Mouse (Mus musculus) megakaryocyte-erythroid progenitor cell, adult 5-6 weeks (primary cell): ENCODE measurements at regions not wholly inside any gene's neighbourhood (a gene's known extent, or its start where the extent isn't known, plus 50 kb on each side); places are given as distances from the start of the nearest gene placed in this dataset.

Experiments
- ATAC-seq: replicated peaks from 2 replicates; pipeline ENCODE4 v1.8.0; 2016; ENCODE audit warnings: mild to moderate bottlenecking, inconsistent platforms; ENCODE audit not compliant: severe bottlenecking, poor library complexity, low FRiP score, low TSS enrichment

GRCm38 (mm10) chr9:85538557-85538956, 210.6 kb downstream of the Ibtk start:
- ATAC-seq = peak; percentile 78

DNA sequence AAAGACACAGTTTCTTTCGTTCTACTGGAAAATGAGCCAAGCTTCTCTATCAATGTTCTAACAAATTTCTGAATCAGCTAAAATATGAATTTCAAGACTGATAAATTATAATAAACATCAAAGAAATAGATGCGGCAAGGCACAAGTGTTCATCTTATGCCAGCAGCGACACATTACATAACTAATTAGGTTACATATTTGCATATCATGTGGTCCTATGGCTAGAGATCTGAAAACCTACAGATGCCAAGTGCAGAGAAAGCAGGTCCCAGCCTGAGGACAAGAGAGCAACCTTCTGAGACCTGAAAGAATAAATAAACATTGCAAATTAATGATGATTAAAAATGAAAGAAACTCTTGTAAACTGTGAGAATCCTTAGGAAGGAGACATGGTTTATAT, 201.3 kb upstream of the Tent5a start:
- no peak for ATAC-seq

GRCm38 (mm10) chr9:85524733-85525132, 197.6 kb upstream of the Tent5a start:
- no peak for ATAC-seq

- peak; percentile 79 for ATAC-seq
Measured at GRCm38 (mm10) chr9:85521342-85521741, 194.2 kb upstream of the Tent5a start.

DNA sequence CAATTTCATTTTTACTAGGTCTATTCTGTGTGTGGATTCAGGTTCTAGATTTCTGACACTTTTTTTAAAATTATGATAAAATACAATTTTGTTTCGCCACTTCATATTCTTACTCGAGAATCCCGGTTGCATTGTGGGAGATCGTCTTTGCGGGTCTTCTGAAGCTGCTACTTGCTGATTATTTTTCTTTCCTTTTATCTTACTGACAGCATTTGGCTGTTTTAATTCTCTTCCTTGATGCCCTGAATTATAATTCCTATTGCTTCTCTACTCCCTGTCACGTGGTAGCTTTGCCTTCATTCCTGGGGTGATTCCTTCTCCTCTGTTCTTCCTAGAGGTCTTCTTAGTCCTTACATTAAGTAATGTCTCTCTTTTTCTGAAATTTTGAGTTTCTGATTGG, 193.8 kb upstream of the Tent5a start:
- ATAC-seq = peak; percentile 93

GRCm38 (mm10) chr9:85499006-85499405, 171.9 kb upstream of the Tent5a start:
- no peak for ATAC-seq

DNA sequence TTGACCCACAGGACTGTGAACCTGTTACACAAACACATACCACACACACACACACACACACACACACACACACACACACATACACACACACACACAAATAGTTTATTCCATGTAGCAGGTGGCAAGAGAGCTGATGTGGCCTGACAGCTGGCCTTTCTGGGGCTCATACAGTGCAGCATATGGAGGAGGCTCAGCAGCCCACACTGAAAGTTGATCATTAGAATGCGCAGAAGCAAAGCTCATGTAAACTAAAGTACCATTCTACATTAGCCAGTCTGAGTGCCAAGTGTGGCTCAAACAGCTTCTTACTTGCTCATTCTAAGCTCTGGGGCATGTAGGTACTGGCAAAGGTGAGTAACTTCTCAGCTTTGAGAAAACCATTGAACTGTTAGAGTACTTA, 170.2 kb upstream of the Tent5a start:
- no peak; the same call in 1 of the 2 replicates for ATAC-seq

GRCm38 (mm10) chr9:85496506-85497239, 169.5 kb upstream of the Tent5a start:
- ATAC-seq = peak; percentile 27

DNA sequence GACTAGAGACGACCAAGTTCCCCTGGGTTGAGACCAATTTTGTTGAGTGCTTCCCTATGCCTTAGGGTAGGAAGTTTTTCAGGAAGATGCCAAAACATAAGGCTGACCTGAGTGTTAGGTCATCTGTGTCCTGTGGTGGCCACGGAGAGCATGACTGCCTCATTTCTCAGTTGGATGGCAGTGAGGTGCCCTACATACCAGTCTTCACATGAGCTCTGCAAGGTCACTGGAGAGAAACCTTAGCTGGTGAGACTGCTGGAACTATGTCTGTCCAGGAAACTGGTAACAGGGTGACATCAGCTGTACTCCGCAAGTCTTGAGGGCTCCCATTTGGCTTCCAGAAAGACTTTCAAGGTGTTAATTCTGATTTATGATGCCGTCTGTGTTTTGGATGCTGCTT, 167.9 kb upstream of the Tent5a start:
- no peak for ATAC-seq

- ATAC-seq = no peak
Measured at GRCm38 (mm10) chr9:85493760-85494159, 166.6 kb upstream of the Tent5a start.

DNA sequence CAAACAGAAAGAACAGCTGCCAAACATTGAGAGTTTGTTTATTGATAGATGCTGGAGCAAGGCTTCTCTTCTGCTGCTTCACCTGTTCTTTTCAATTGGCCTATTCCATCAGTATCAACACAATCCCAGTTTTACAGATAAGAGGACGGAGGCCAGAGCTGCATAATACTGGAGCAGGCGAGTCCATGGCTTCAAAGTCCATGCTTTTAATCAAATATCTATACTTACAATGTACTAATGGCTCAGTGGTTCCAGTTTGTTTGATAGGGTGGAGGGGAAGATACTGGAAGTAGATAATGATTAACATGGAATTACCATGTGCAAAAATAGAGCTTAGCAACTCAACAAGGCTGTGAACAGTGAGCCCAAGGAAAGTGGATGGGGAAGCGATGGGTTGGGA, 163.2 kb upstream of the Tent5a start:
- no peak for ATAC-seq

DNA sequence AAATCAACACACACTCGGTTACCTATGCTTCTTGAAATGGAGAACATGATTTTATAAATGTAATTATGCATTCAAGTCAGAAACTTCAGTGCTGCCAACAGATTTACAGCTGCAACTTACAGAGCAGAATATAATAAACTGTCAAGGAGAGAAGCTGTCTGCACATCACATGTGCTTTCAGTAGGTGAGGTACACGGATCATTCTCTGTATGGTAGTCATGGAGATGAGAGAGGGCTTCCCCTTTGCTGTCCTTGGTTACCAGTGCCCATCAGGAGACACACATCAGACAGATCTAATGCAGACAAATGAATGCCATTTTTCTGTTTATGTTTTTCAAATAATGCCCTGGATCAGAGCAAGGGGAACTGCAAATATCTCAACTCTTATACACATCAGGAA, 160.8 kb upstream of the Tent5a start:
- no peak for ATAC-seq

DNA sequence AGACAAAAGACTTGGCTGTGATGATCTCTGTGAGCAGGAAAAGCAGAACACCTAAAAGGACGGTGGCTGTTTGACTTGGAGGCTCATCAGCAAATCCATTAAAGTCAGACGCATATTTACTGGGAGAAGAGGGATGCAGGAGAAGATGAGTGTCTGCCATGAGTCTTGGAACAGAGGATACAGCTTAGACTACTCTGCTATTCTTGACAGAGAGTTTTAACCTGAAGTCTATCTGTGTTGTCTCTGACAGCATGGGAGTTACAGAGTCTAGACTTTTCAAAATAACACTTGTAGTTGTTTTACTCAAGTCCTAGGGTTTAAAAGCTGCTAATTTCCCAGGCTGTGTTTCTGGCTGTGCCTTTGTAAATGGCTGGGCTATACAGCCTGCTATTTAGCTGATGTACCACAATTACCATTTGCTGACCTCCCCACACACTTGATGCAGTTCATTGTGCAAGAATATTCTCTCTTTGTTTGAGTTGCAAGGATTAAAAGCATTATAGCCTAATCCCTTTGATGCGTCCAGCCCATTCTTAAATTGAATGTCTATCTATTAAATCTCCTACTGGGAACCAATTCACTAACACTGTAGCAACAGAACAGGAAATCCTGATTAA, 160.0 kb upstream of the Tent5a start:
- no peak for ATAC-seq

DNA sequence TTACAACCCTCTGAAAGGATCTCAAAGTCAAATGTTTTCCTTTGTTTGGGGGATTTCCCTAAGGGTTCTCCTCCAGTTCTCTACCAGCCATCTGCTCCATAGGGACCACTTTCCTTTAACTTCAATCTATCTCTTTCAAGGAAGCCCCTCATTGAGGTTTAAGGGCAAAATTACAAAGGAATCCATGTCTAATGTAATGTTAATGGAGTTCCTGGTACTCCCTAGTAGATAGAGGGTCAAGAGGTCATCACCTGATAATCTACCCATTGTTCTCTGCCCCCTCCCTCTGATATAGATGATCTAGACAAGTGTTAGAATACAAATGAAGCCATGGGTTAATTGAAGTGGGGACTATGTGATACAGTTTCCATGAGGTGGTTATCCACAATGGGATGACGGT, 158.6 kb upstream of the Tent5a start:
- ATAC-seq = no peak

GRCm38 (mm10) chr9:85483248-85483647, 156.1 kb upstream of the Tent5a start:
- no peak for ATAC-seq

DNA sequence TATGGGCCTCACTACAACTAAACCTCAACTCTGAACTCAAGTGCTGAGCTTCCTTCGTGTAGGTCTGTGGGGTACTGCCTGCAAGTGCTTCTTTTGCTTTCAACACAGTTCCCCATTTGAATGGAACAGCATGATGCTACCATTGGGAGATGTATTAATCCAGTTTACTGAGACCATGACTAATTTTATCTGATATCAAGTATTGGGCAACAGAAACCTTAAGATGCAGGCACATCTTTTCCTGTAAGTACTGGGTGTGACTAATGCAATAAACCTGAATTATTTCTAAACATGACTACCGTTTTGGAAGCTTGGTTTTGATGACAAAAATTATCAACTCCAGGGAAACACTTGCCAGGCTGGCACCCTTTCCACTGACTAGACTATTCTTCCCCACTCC, 153.4 kb upstream of the Tent5a start:
- no peak for ATAC-seq

GRCm38 (mm10) chr9:85475214-85475613, 148.1 kb upstream of the Tent5a start:
- no peak for ATAC-seq

- ATAC-seq = peak; percentile 73
Measured at GRCm38 (mm10) chr9:85470264-85470821, 143.2 kb upstream of the Tent5a start.

GRCm38 (mm10) chr9:85469288-85469687, 142.1 kb upstream of the Tent5a start:
- no peak for ATAC-seq

DNA sequence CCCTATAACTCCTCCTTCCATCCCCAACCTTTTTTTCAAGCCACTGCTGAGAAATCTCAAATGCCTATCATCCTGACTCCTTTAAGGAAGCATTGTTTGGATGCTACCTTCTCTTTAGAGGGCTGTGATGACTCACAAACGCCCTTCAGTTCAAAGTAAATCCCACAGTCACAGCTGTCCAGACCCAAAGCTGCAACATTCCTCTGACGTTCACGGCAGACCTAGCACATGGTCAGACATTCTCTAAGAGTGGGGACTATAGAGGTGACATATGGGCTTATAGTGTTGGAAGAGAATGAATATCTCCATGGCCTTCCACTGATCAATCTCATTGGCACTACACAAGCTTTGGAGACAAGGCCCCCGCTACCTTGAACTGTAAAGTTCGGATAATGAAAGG, 139.5 kb upstream of the Tent5a start:
- ATAC-seq = no peak
